ENCODE assay signal across 24 mouse cellular contexts in the genomic region with DNA sequence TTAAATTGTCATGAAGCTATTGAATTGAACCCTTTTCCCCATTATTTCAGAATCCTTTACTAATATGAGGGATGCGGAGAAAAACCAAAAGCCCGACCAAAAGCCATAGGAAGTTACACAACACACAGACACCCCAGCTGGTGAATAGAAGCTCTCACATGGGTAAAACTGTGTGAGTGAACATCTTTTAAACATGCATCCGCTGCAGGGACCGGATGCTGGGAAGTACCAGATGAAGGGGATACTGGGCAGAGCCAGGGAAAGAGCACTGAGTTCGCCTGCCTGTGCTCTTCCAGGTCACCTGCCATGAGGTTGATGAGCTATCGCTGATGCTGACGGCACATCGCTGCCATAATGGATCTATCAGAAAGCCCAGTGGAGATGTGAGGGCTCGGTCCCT.
"Had no signal": no experiment of that assay in that cellular context is flagged by ENCODE, and none has a peak within 500 bp of the region (broad histone marks: within the 10 kb centered on the region; RNA-seq: fewer than 3 reads in every experiment).

No protein-coding gene starts in this region.

- H3K9me3 ChIP-seq: heart, embryonic 10.5 days; heart, embryonic 13.5 days; heart, embryonic 15.5 days; kidney, embryonic 15.5 days; limb, embryonic 13.5 days; limb, embryonic 15.5 days had no signal

- DNase-seq: forebrain, postnatal 0 days; gastrocnemius, postnatal 14 days; gastrocnemius, postnatal 36 days; heart, adult 18-20 months; heart, postnatal 14 days; heart, postnatal 36 days; kidney, adult 11 months; kidney, adult 2 months; kidney, adult 9 months; kidney, postnatal 14 days; kidney, postnatal 36 days; layer of hippocampus, adult 9-11 months; layer of hippocampus, postnatal 36 days; left cerebral cortex, postnatal 4 days had no signal

- H3K9ac ChIP-seq: forebrain, postnatal 0 days; heart, embryonic 13.5 days; heart, embryonic 15.5 days; hindbrain, embryonic 14.5 days; kidney, embryonic 15.5 days; limb, embryonic 13.5 days; limb, embryonic 15.5 days had no signal

- H3K36me3 ChIP-seq: heart, embryonic 10.5 days; heart, embryonic 13.5 days; heart, embryonic 15.5 days; kidney, embryonic 15.5 days; limb, embryonic 13.5 days; limb, embryonic 15.5 days had no signal

- ATAC-seq: forebrain, postnatal 0 days; hindbrain, embryonic 16.5 days; intestine, embryonic 16.5 days had no signal

- H3K4me2 ChIP-seq: heart, embryonic 13.5 days; heart, embryonic 15.5 days; hindbrain, embryonic 14.5 days; kidney, embryonic 15.5 days; limb, embryonic 13.5 days; limb, embryonic 15.5 days had no signal

- H3K27ac ChIP-seq: heart, embryonic 10.5 days; heart, embryonic 13.5 days; heart, embryonic 15.5 days; hindbrain, embryonic 14.5 days; kidney, embryonic 15.5 days; kidney, postnatal 0 days; limb, embryonic 13.5 days; limb, embryonic 15.5 days had no signal

- H3K4me3 ChIP-seq: heart, embryonic 10.5 days; heart, embryonic 13.5 days; heart, embryonic 15.5 days; kidney, embryonic 15.5 days; limb, embryonic 13.5 days; limb, embryonic 15.5 days had no signal

- H3K27me3 ChIP-seq: heart, embryonic 13.5 days; heart, embryonic 15.5 days; limb, embryonic 13.5 days; limb, embryonic 15.5 days had no signal

- H3K4me1 ChIP-seq: heart, embryonic 10.5 days; heart, embryonic 13.5 days; heart, embryonic 15.5 days; limb, embryonic 15.5 days had no signal
